Mouse (Mus musculus): ENCODE results near the gene Tmem104. TPM values are rescaled to one million over a fixed set of nuclear protein-coding genes. Genes with fewer than 3 reads are reported as not detected.
A peak's percentile ranks its signal among the peaks of the same experiment; 100 is the strongest.

The Tmem104 gene
- total and polyA plus RNA-seq, 2 experiments = 5.3 to 8.7 TPM

GRCm38 (mm10) chr11:115169430-115169829 lies 17.9 kb upstream of the Tmem104 start:
- Histone ChIP-seq H3K27ac (replicated peaks; ENCODE audit: insufficient read depth, low read depth, low read length) (peak overlapping the region; percentile 29), H3K27me3 (ENCODE audit: control insufficient read depth, insufficient read depth, low read length) (no peaks in the 10 kb centered on the region), H3K79me2 (ENCODE audit: control insufficient read depth, insufficient read depth, low read length) (peaks cover 62% of the 10 kb centered on the region), H3K9ac (ENCODE audit: low read depth, low read length) (peak overlapping the region; percentile 10; the same call in 1 of the 2 replicates), H3K36me3 (ENCODE audit: control insufficient read depth, insufficient read depth, low read length) (peaks cover 2% of the 10 kb centered on the region; the same call in 1 of the 2 replicates), H3K4me3 (ENCODE audit: insufficient read depth, low read depth, low read length) (no peak overlapping the region), H3K4me1 (ENCODE audit: control insufficient read depth, insufficient read depth, low read length) (peaks cover 68% of the 10 kb centered on the region)
- TF ChIP-seq POLR2A (IDR thresholded peaks at IDR 0.05; ENCODE audit: extremely low read depth, insufficient read depth, low read length) (no peak), CTCF (IDR thresholded peaks at IDR 0.05; ENCODE audit: low read depth, low read length) (no peak)
- DNase-seq (ENCODE audit: extremely low read depth, low read depth, low spot score) = peak; percentile 54
- 40% methylated on average over 4 of the region's 4 CpGs for WGBS

DNA sequence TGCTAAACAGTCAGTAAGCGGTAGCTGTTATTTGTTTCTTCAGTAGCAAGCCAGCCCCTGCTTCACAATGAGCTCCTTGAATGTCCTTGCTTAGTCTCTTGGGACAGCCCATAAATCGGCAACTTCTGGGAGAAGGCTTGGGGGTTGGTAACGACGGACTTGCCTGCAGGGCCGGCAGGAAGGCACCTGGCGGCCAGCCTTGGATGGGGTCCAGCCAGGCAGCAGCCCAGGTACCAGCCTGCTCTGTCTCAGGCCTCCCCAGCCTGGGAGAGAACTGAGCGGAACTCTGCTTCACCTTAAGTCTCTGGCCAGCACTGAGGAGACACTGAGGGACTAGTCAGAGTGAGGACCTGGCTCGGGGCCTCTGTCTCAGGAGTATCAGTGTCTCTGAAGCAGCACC lies 16.2 kb upstream of the Tmem104 start:
- Histone ChIP-seq H3K9ac (ENCODE audit: low read depth, low read length) (peak overlapping the region; percentile 31), H3K4me1 (ENCODE audit: control insufficient read depth, insufficient read depth, low read length) (peaks cover 75% of the 10 kb centered on the region), H3K27ac (replicated peaks; ENCODE audit: insufficient read depth, low read depth, low read length) (peak overlapping the region; percentile 65), H3K36me3 (ENCODE audit: control insufficient read depth, insufficient read depth, low read length) (peaks cover 2% of the 10 kb centered on the region; the same call in 1 of the 2 replicates), H3K4me3 (ENCODE audit: insufficient read depth, low read depth, low read length) (no peak overlapping the region), H3K79me2 (ENCODE audit: control insufficient read depth, insufficient read depth, low read length) (peaks cover 59% of the 10 kb centered on the region), H3K27me3 (ENCODE audit: control insufficient read depth, insufficient read depth, low read length) (no peaks in the 10 kb centered on the region)
- peak; percentile 71 for DNase-seq (ENCODE audit: extremely low read depth, low read depth, low spot score)
- TF ChIP-seq CTCF (IDR thresholded peaks at IDR 0.05; ENCODE audit: low read depth, low read length) = 0 out of 2 replicates have a peak, but pooled peaks have one; percentile 20
- TF ChIP-seq POLR2A (IDR thresholded peaks at IDR 0.05; ENCODE audit: extremely low read depth, insufficient read depth, low read length) = no peak
- WGBS = 26% methylated on average over 8 of the region's 8 CpGs

DNA sequence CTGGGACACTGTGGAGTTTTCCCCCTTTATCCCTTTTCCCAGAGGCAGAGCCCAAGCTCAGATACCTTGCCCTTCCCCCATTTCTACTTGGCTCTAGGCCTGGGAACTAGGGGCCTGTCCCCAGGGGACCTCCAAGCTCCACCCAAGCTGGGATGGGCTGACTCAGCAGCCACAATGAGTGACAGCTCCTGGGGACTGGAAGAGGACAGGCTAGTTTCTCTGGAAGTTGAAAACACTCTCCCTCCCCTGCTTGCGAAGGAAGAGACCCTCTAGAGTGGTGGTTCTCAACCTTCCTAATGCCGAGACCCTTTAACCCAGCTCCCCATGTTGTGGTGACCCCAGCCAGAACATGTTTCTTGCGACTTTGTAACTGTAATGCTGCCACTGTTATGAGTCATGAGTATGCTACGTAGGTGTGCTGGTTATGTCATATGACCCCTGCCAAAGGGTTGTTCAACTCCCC lies 14.4 kb upstream of the Tmem104 start:
- WGBS = 29% methylated on average over 4 of the region's 4 CpGs
- Histone ChIP-seq H3K27me3 (ENCODE audit: control insufficient read depth, insufficient read depth, low read length) (no peaks in the 10 kb centered on the region), H3K27ac (replicated peaks; ENCODE audit: insufficient read depth, low read depth, low read length) (peak overlapping the region; percentile 63), H3K79me2 (ENCODE audit: control insufficient read depth, insufficient read depth, low read length) (peaks cover 48% of the 10 kb centered on the region), H3K4me3 (ENCODE audit: insufficient read depth, low read depth, low read length) (no peak overlapping the region), H3K4me1 (ENCODE audit: control insufficient read depth, insufficient read depth, low read length) (peaks cover 76% of the 10 kb centered on the region), H3K9ac (ENCODE audit: low read depth, low read length) (0 out of 2 replicates have a peak overlapping the region, but pooled peaks have one; percentile 13), H3K36me3 (ENCODE audit: control insufficient read depth, insufficient read depth, low read length) (peaks cover 2% of the 10 kb centered on the region)
- peak; percentile 75 for DNase-seq (ENCODE audit: extremely low read depth, low read depth, low spot score)
- no peak for TF ChIP-seq POLR2A (IDR thresholded peaks at IDR 0.05; ENCODE audit: extremely low read depth, insufficient read depth, low read length)
- TF ChIP-seq CTCF (IDR thresholded peaks at IDR 0.05; ENCODE audit: low read depth, low read length) = no peak

- Histone ChIP-seq H3K4me1 (ENCODE audit: control insufficient read depth, insufficient read depth, low read length) (peaks cover 75% of the 10 kb centered on the region), H3K27me3 (ENCODE audit: control insufficient read depth, insufficient read depth, low read length) (no peaks in the 10 kb centered on the region), H3K4me3 (ENCODE audit: insufficient read depth, low read depth, low read length) (no peak overlapping the region), H3K9ac (ENCODE audit: low read depth, low read length) (peak overlapping the region; percentile 22), H3K36me3 (ENCODE audit: control insufficient read depth, insufficient read depth, low read length) (no peaks in the 10 kb centered on the region; the same call in none of the 2 replicates), H3K79me2 (ENCODE audit: control insufficient read depth, insufficient read depth, low read length) (peaks cover 39% of the 10 kb centered on the region), H3K27ac (replicated peaks; ENCODE audit: insufficient read depth, low read depth, low read length) (peak overlapping the region; percentile 53)
- 51% methylated on average over 16 of the region's 16 CpGs for WGBS
- TF ChIP-seq CTCF (IDR thresholded peaks at IDR 0.05; ENCODE audit: low read depth, low read length) = no peak
- no peak for TF ChIP-seq POLR2A (IDR thresholded peaks at IDR 0.05; ENCODE audit: extremely low read depth, insufficient read depth, low read length)
- DNase-seq (ENCODE audit: extremely low read depth, low read depth, low spot score) = no peak
Observed at GRCm38 (mm10) chr11:115173549-115174339, 13.5 kb upstream of the Tmem104 start.

- H3K27me3 ChIP-seq (ENCODE audit: control insufficient read depth, insufficient read depth, low read length) = no peaks in the 10 kb centered on the region
- 72% methylated on average over 24 of the region's 24 CpGs for WGBS
- peaks cover 72% of the 10 kb centered on the region for H3K4me1 ChIP-seq (ENCODE audit: control insufficient read depth, insufficient read depth, low read length)
- peaks cover 15% of the 10 kb centered on the region for H3K36me3 ChIP-seq (ENCODE audit: control insufficient read depth, insufficient read depth, low read length)
- TF ChIP-seq CTCF (IDR thresholded peaks at IDR 0.05; ENCODE audit: low read depth, low read length) = no peak
- TF ChIP-seq POLR2A (IDR thresholded peaks at IDR 0.05; ENCODE audit: extremely low read depth, insufficient read depth, low read length) = no peak
- H3K4me3 ChIP-seq (ENCODE audit: insufficient read depth, low read depth, low read length) = no peak overlapping the region
- H3K27ac ChIP-seq (replicated peaks; ENCODE audit: insufficient read depth, low read depth, low read length) = peak overlapping the region; percentile 97
- DNase-seq (ENCODE audit: extremely low read depth, low read depth, low spot score) = no peak
- H3K79me2 ChIP-seq (ENCODE audit: control insufficient read depth, insufficient read depth, low read length) = peaks cover 27% of the 10 kb centered on the region
- H3K9ac ChIP-seq (ENCODE audit: low read depth, low read length) = peak overlapping the region; percentile 47; the same call in 1 of the 2 replicates
Observed at GRCm38 (mm10) chr11:115176399-115177190, 10.7 kb upstream of the Tmem104 start.

All from liver, adult 2 months (tissue).